Mouse (Mus musculus) kidney, embryonic 14.5 days (tissue): ENCODE data around the gene Tmem131. TPM values are rescaled to one million over a fixed set of nuclear protein-coding genes. Genes with fewer than 3 reads are reported as not detected.
"Not testable (repeated sequence)": the region's sequence is repeated elsewhere in the genome, so short reads cannot be mapped to it uniquely, and the experiment has no call there.

Experiments used
- ATAC-seq: fragments of 200-750 bp; cut with Nextera tagmentation; 2 replicates; pipeline ENCODE4 v1.8.0; 2017; ENCODE audit warnings: moderate number of reproducible peaks, mild to moderate bottlenecking, moderate TSS enrichment, moderate library complexity; ENCODE audit not compliant: low FRiP score, low TSS enrichment
- H3K27ac ChIP-seq: fragments of 300-500 bp; sonication (generic); 2 replicates; pipeline ENCODE4 v1.5.1; 2014; ENCODE audit warnings: low read depth, mild to moderate bottlenecking, low read length, moderate library complexity, mixed read lengths
- H3K27me3 ChIP-seq: fragments of 300-500 bp; sonication (generic); 2 replicates; pipeline ENCODE4 v1.6.1; 2014; ENCODE audit warnings: mild to moderate bottlenecking, low read length; ENCODE audit not compliant: control insufficient read depth, insufficient read depth
- H3K36me3 ChIP-seq: fragments of 300-500 bp; sonication (generic); 2 replicates; pipeline ENCODE4 v1.6.1; 2014; ENCODE audit warnings: low read length, mixed read lengths; ENCODE audit not compliant: control insufficient read depth, insufficient read depth
- H3K4me1 ChIP-seq: fragments of 300-500 bp; sonication (generic); 2 replicates; pipeline ENCODE4 v1.6.1; 2014; ENCODE audit warnings: low read length, mixed read lengths; ENCODE audit not compliant: control insufficient read depth, insufficient read depth
- H3K4me2 ChIP-seq: fragments of 300-500 bp; sonication (generic); replicated peaks from 2 replicates; pipeline ENCODE4 v1.6.1; 2014; ENCODE audit warnings: low read depth, mild to moderate bottlenecking, low read length
- H3K4me3 ChIP-seq: fragments of 300-500 bp; sonication (generic); 2 replicates; pipeline ENCODE4 v1.5.1; 2014; ENCODE audit warnings: mild to moderate bottlenecking, low read length
- H3K9ac ChIP-seq: fragments of 300-500 bp; sonication (generic); 2 replicates; pipeline ENCODE4 v1.6.1; 2014; ENCODE audit warnings: low read depth, mild to moderate bottlenecking, low read length, moderate library complexity
- H3K9me3 ChIP-seq: fragments of 300-500 bp; sonication (generic); 2 replicates; pipeline ENCODE4 v1.6.1; 2016; ENCODE audit warnings: low read length; ENCODE audit not compliant: control insufficient read depth
- WGBS: fragments of 180-500 bp; shearing (Covaris S2); extraction: QIAGEN DNeasy Blood & Tissue Kit; methylation state at CpG from one replicate; pipeline ENCODE4 v1.1.7; 2014; 5-methylcytosine and 5-hydroxymethylcytosine counted together
- polyA plus RNA-seq: library from polyadenylated mRNA; unstranded; fragments of >200 nt; fragmentation: Nextera tagmentation; extraction: Ambion mirVana; gene quantifications from 2 replicates; pipeline ENCODE4 v1.2.1, GENCODE M21; 2014

Gene Tmem131
- polyA plus RNA-seq, 1 experiment from 2014 or later: 22.1 TPM

DNA sequence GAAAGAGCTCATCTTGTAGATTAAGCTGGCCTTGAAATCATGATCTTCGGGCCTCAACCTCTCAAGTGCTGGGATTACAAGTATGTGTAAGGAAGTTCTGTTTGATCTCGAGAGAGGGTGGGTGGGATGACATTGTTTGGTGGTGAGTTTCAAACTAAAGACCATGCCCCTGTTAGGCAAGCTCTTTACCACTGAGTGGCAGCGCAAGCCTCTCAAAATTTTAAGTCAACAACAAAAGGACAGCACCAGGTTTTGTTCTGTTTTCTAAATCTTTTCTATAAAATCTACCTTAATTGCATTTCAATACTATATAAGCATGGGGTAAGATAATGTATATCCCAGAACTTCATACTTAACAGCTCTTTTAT lies 39.4 kb downstream of the Tmem131 start:
- no peaks in the 10 kb centered on the region for H3K4me1 ChIP-seq
- H3K9ac ChIP-seq: no peak overlapping the region
- H3K9me3 ChIP-seq: no peaks in the 10 kb centered on the region
- no peak overlapping the region for H3K4me3 ChIP-seq
- ATAC-seq: no peak
- no peak overlapping the region for H3K27ac ChIP-seq
- no peaks in the 10 kb centered on the region for H3K36me3 ChIP-seq
- WGBS: 62% methylated on average over 3 of the region's 3 CpGs
- H3K4me2 ChIP-seq: no peak overlapping the region
- no peaks in the 10 kb centered on the region for H3K27me3 ChIP-seq

GRCm38 (mm10) chr1:36903376-36904083 lies 39.9 kb downstream of the Tmem131 start:
- H3K4me2 ChIP-seq: no peak overlapping the region
- no peaks in the 10 kb centered on the region for H3K36me3 ChIP-seq
- no peak overlapping the region for H3K9ac ChIP-seq
- no peaks in the 10 kb centered on the region for H3K27me3 ChIP-seq
- H3K9me3 ChIP-seq: no peaks in the 10 kb centered on the region
- no peak for ATAC-seq
- 87% methylated on average over 15 of the region's 15 CpGs for WGBS
- H3K4me3 ChIP-seq: no peak overlapping the region
- no peak overlapping the region for H3K27ac ChIP-seq
- no peaks in the 10 kb centered on the region for H3K4me1 ChIP-seq

GRCm38 (mm10) chr1:36902533-36903315 lies 40.7 kb downstream of the Tmem131 start:
- Histone ChIP-seq H3K4me3 (no peak overlapping the region), H3K27me3 (no peaks in the 10 kb centered on the region), H3K4me2 (no peak overlapping the region), H3K9me3 (no peaks in the 10 kb centered on the region), H3K36me3 (no peaks in the 10 kb centered on the region), H3K4me1 (no peaks in the 10 kb centered on the region), H3K27ac (no peak overlapping the region), H3K9ac (no peak overlapping the region)
- WGBS: 93% methylated on average over 11 of the region's 11 CpGs
- ATAC-seq: no peak

DNA sequence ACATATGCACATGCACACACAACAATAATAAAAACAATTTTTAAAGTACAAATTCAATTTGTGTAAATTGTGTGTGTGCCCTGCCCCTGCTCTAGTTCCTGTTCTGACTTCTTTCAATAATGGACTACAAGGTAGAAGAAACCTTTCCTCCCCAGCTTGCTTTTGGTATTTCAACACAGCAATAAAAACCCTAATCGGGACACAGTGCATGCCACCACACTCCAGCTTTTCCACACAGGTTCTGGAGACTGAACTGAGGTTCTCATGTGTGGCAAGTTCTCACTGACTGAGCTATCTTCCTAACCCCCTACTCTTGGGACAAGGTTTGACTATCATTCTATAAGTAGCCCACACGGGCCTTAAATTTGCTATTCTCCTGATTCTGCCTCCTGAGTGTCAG lies 43.8 kb downstream of the Tmem131 start:
- H3K4me3 ChIP-seq: no peak overlapping the region
- ATAC-seq: no peak
- WGBS: 98% methylated on average over 2 of the region's 2 CpGs
- H3K36me3 ChIP-seq: no peaks in the 10 kb centered on the region
- H3K27me3 ChIP-seq: no peaks in the 10 kb centered on the region
- H3K4me1 ChIP-seq: no peaks in the 10 kb centered on the region
- H3K9ac ChIP-seq: no peak overlapping the region
- H3K27ac ChIP-seq: no peak overlapping the region
- no peak overlapping the region for H3K4me2 ChIP-seq
- H3K9me3 ChIP-seq: no peaks in the 10 kb centered on the region

DNA sequence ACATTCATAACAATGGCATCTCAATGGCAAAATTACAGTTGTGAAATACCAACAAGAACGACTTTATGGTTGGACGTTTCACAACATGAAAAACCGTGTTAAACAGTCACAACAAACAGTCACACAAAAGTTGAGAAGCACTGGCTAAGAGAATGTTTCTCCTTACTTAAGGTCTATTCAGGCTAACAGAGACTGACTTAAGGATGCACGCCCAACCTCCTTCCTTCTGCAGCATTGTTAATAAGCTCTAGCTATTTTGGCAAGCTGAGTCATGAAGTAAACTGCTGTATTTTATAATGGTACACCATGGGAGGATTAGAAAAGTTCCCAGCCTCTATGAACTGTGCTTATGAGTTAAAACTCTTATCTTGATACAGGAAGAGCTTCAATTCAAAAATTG lies 47.0 kb downstream of the Tmem131 start:
- WGBS: 93% methylated on average over 4 of the region's 4 CpGs
- ATAC-seq: no peak
- H3K36me3 ChIP-seq: no peaks in the 10 kb centered on the region
- no peaks in the 10 kb centered on the region for H3K4me1 ChIP-seq
- no peaks in the 10 kb centered on the region for H3K9me3 ChIP-seq
- H3K9ac ChIP-seq: no peak overlapping the region
- H3K27ac ChIP-seq: no peak overlapping the region
- H3K4me2 ChIP-seq: no peak overlapping the region
- no peaks in the 10 kb centered on the region for H3K27me3 ChIP-seq
- no peak overlapping the region for H3K4me3 ChIP-seq

DNA sequence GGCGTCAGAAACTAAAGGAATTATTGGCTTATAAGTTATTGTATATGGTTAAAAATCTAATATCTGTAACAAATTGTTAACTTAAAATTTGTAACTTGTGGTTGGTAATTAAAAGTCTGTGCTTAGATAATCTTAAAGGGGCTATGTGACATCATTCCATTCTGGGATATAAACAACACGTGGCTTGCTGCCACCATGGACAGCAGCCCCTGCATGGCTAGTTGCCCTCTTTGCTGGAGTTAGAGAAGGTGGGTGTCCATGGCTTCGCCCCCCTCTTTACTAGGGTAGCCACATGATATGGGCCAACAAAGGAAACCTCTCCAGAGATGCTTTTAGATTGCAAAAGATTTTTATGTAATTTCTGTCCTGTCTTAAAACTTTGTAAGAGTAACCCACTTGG lies 48.0 kb downstream of the Tmem131 start:
- no peak overlapping the region for H3K4me3 ChIP-seq
- H3K9me3 ChIP-seq: no peaks in the 10 kb centered on the region
- 83% methylated on average over 3 of the region's 3 CpGs for WGBS
- H3K27ac ChIP-seq: no peak overlapping the region
- no peaks in the 10 kb centered on the region for H3K36me3 ChIP-seq
- H3K4me2 ChIP-seq: no peak overlapping the region
- H3K4me1 ChIP-seq: no peaks in the 10 kb centered on the region
- no peaks in the 10 kb centered on the region for H3K27me3 ChIP-seq
- ATAC-seq: no peak
- no peak overlapping the region for H3K9ac ChIP-seq

GRCm38 (mm10) chr1:36894136-36894535 lies 49.3 kb downstream of the Tmem131 start:
- no peak overlapping the region for H3K27ac ChIP-seq

DNA sequence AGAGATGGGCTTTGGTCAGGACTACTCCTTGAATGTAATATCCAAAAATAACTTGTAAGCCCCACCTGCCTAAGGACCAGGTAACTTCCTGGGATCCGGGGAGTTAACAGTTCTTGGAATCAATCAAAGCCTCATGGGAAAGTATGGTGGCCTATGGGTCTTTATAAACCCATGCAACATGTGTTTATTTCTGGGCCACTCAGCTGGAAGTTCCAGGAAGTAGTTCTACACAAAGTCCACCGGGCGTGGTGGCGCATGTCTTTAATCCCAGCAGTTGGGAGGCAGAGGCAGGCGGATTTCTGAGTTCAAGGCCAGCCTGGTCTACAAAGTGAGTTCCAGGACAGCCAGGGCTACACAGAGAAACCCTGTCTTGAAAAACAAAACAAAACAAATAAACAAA lies 49.7 kb downstream of the Tmem131 start:
- H3K27me3 ChIP-seq, H3K9ac ChIP-seq, ATAC-seq, H3K4me1 ChIP-seq, H3K27ac ChIP-seq, H3K9me3 ChIP-seq, H3K4me2 ChIP-seq, H3K4me3 ChIP-seq, H3K36me3 ChIP-seq: not testable (repeated sequence)
- WGBS: 97% methylated on average over 5 of the region's 5 CpGs

More at GRCm38 (mm10) chr1:36894136-36894535, 49.3 kb downstream of the Tmem131 start:
- no peaks in the 10 kb centered on the region for H3K36me3 ChIP-seq
- no peak overlapping the region for H3K4me3 ChIP-seq
- WGBS: 93% methylated on average over 3 of the region's 3 CpGs
- H3K4me1 ChIP-seq: no peaks in the 10 kb centered on the region
- H3K27me3 ChIP-seq: no peaks in the 10 kb centered on the region
- no peaks in the 10 kb centered on the region for H3K9me3 ChIP-seq
- ATAC-seq: no peak
- no peak overlapping the region for H3K9ac ChIP-seq
- H3K4me2 ChIP-seq: no peak overlapping the region

DNA sequence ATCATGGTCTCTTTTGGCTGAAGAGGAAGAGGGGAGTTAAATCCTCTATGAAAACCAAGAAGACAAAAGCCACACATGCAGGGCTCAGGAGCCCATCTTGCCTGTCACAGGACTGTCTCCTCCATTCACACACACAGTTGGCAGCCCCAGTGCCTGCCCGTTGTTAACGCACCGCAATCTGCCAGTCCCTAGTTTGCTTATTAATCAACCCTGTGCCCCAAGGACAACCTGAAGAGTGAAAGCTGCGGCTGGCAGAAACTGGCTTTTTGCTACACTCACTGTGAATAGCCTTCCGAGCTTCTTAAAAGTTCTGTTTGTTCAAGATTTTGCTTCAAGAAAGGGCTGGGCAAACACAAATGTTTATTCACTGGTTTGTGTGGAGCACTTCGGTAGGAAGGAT lies 50.3 kb downstream of the Tmem131 start:
- H3K4me2 ChIP-seq: no peak overlapping the region
- H3K9me3 ChIP-seq: no peaks in the 10 kb centered on the region
- H3K4me1 ChIP-seq: no peaks in the 10 kb centered on the region
- H3K4me3 ChIP-seq: no peak overlapping the region
- no peak overlapping the region for H3K9ac ChIP-seq
- ATAC-seq: no peak
- no peak overlapping the region for H3K27ac ChIP-seq
- no peaks in the 10 kb centered on the region for H3K27me3 ChIP-seq
- WGBS: 89% methylated on average over 6 of the region's 6 CpGs
- H3K36me3 ChIP-seq: no peaks in the 10 kb centered on the region
